Mouse (Mus musculus): ENCODE measurements around the gene Polr3e.
"Not testable (repeated sequence)": the region's sequence is repeated elsewhere in the genome, so short reads cannot be mapped to it uniquely, and the experiment has no call there.

DNA sequence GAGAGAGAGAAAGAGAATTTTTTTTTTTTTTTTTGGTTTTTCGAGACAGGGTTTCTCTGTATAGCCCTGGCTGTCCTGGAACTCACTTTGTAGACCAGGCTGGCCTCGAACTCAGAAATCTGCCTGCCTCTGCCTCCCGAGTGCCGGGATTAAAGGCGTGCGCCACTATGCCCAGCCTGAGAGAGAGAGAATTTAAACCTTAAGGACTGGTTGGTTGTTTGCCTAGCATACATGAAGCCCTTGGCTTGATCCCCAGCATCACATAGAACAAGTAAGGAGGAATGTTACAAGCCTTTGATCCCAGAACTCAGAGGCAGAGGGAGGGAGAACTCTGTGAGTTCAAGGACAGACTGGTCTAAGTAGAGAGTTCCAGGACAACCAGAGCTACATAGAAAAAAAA, 6.3 kb upstream of the Polr3e start:
- not testable (repeated sequence) for TF ChIP-seq CTCF (IDR thresholded peaks at IDR 0.05; ENCODE audit: borderline replicate concordance, insufficient read depth, low read depth, low read length); POLR2A (IDR thresholded peaks at IDR 0.05; ENCODE audit: borderline replicate concordance, insufficient read depth, low read length)
